Mouse (Mus musculus) embryonic facial prominence, embryonic 10.5 days (tissue): ENCODE data around the gene Tmem104. TPM values are rescaled to one million over a fixed set of nuclear protein-coding genes. Genes with fewer than 3 reads are reported as not detected.
A peak's percentile ranks its signal among the peaks of the same experiment; 100 is the strongest.

ENCODE experiments used
- DNase-seq: peaks from one replicate; pipeline ENCODE4 v3.0.0-alpha.2; 2017; ENCODE audit warnings: low spot score
- H3K27ac ChIP-seq: fragments of 300-500 bp; sonication (generic); replicated peaks from 2 replicates; pipeline ENCODE4 v1.5.1; 2016; ENCODE audit warnings: mild to moderate bottlenecking
- H3K27me3 ChIP-seq: fragments of 300-500 bp; sonication (generic); replicated peaks from 2 replicates; pipeline ENCODE4 v1.6.1; 2016; ENCODE audit warnings: low read depth, mild to moderate bottlenecking; ENCODE audit not compliant: poor library complexity, severe bottlenecking
- H3K36me3 ChIP-seq: fragments of 300-500 bp; sonication (generic); replicated peaks from 2 replicates; pipeline ENCODE4 v1.6.1; 2016; ENCODE audit warnings: mild to moderate bottlenecking, moderate library complexity
- H3K4me1 ChIP-seq: fragments of 300-500 bp; sonication (generic); 2 replicates; pipeline ENCODE4 v1.6.1; 2016
- H3K4me3 ChIP-seq: fragments of 300-500 bp; sonication (generic); 2 replicates; pipeline ENCODE4 v1.5.1; 2016; ENCODE audit warnings: mild to moderate bottlenecking, moderate library complexity
- H3K9me3 ChIP-seq: fragments of 300-500 bp; sonication (generic); 2 replicates; pipeline ENCODE4 v1.6.1; 2016; ENCODE audit warnings: mild to moderate bottlenecking
- WGBS: fragments of 180-500 bp; shearing (Covaris S2); methylation state at CpG from one replicate; pipeline ENCODE4 v1.1.7; 2016; 5-methylcytosine and 5-hydroxymethylcytosine counted together
- polyA plus RNA-seq: library from polyadenylated mRNA; unstranded; fragments of >200 nt; fragmentation: Nextera tagmentation; extraction: Ambion mirVana; gene quantifications from 2 replicates; pipeline ENCODE4 v1.2.1, GENCODE M21; 2016

Gene Tmem104
- 10.1 and 10.3 TPM in 2 replicates for polyA plus RNA-seq

- H3K27ac ChIP-seq: peak within 1 kb of the TSS; percentile 81
- WGBS: under 1% methylated on average over 39 of the region's 39 CpGs
- DNase-seq: peak; percentile 100
Measured at GRCm38 (mm10) chr11:115187224-115187639, at the start of gene Tmem104. Gene Tmem104, plus strand, starts transcription at chr11:115187487.

GRCm38 (mm10) chr11:115138597-115139262 is 48.6 kb upstream of the Tmem104 start:
- Histone ChIP-seq H3K4me1 (no peaks in the 10 kb centered on the region), H3K4me3 (no peak overlapping the region), H3K27me3 (no peaks in the 10 kb centered on the region), H3K36me3 (no peaks in the 10 kb centered on the region), H3K27ac (no peak overlapping the region), H3K9me3 (no peaks in the 10 kb centered on the region)
- DNase-seq: no peak
- WGBS: 83% methylated on average over 5 of the region's 5 CpGs

More at GRCm38 (mm10) chr11:115187224-115187639, at the start of gene Tmem104:
- peak within 1 kb of the TSS; percentile 69 for H3K4me3 ChIP-seq
- no peaks in the 10 kb centered on the region for H3K9me3 ChIP-seq
- H3K36me3 ChIP-seq: peaks cover 16% of the 10 kb centered on the region
- H3K4me1 ChIP-seq: peaks cover 37% of the 10 kb centered on the region
- H3K27me3 ChIP-seq: no peaks in the 10 kb centered on the region

- Histone ChIP-seq H3K27me3 (no peaks in the 10 kb centered on the region), H3K4me3 (no peak overlapping the region), H3K36me3 (no peaks in the 10 kb centered on the region), H3K4me1 (no peaks in the 10 kb centered on the region), H3K9me3 (no peaks in the 10 kb centered on the region), H3K27ac (no peak overlapping the region)
- 90% methylated on average over 2 of the region's 2 CpGs for WGBS
- DNase-seq: no peak
Measured at GRCm38 (mm10) chr11:115141970-115142369, 45.3 kb upstream of the Tmem104 start.

GRCm38 (mm10) chr11:115147813-115148212 is 39.5 kb upstream of the Tmem104 start:
- Histone ChIP-seq H3K27me3 (peaks cover 15% of the 10 kb centered on the region), H3K4me3 (no peak overlapping the region), H3K36me3 (no peaks in the 10 kb centered on the region), H3K4me1 (peaks cover 16% of the 10 kb centered on the region), H3K27ac (no peak overlapping the region), H3K9me3 (0 out of 2 replicates have a peak, but pooled peaks cover 3% of the 10 kb centered on the region)
- WGBS: 85% methylated on average over 4 of the region's 4 CpGs
- DNase-seq: no peak

GRCm38 (mm10) chr11:115150741-115151254 is 36.5 kb upstream of the Tmem104 start:
- WGBS: 83% methylated on average over 6 of the region's 6 CpGs

GRCm38 (mm10) chr11:115151755-115152429 is 35.4 kb upstream of the Tmem104 start:
- WGBS: 7% methylated on average over 15 of the region's 15 CpGs
- H3K27me3 ChIP-seq: peaks cover 56% of the 10 kb centered on the region
- peak; percentile 89 for DNase-seq
- H3K36me3 ChIP-seq: no peaks in the 10 kb centered on the region
- peaks cover 43% of the 10 kb centered on the region for H3K4me1 ChIP-seq
- peak overlapping the region; percentile 52 for H3K4me3 ChIP-seq
- peak overlapping the region; percentile 48; the same call in 1 of the 2 replicates for H3K27ac ChIP-seq
- 0 out of 2 replicates have a peak, but pooled peaks cover 3% of the 10 kb centered on the region for H3K9me3 ChIP-seq

More at GRCm38 (mm10) chr11:115150741-115151254, 36.5 kb upstream of the Tmem104 start:
- H3K4me3 ChIP-seq: no peak overlapping the region
- H3K27ac ChIP-seq: no peak overlapping the region
- peaks cover 45% of the 10 kb centered on the region for H3K27me3 ChIP-seq
- 0 out of 2 replicates have a peak, but pooled peaks cover 3% of the 10 kb centered on the region for H3K9me3 ChIP-seq
- H3K36me3 ChIP-seq: no peaks in the 10 kb centered on the region
- H3K4me1 ChIP-seq: peaks cover 42% of the 10 kb centered on the region
- no peak for DNase-seq

- peaks cover 68% of the 10 kb centered on the region for H3K27me3 ChIP-seq
- H3K4me3 ChIP-seq: no peak overlapping the region
- WGBS: 73% methylated on average over 9 of the region's 9 CpGs
- peaks cover 51% of the 10 kb centered on the region for H3K4me1 ChIP-seq
- no peak overlapping the region for H3K27ac ChIP-seq
- H3K9me3 ChIP-seq: 0 out of 2 replicates have a peak, but pooled peaks cover 3% of the 10 kb centered on the region
- DNase-seq: no peak
- no peaks in the 10 kb centered on the region for H3K36me3 ChIP-seq
Measured at GRCm38 (mm10) chr11:115153088-115153487, 34.2 kb upstream of the Tmem104 start.

GRCm38 (mm10) chr11:115153699-115154292 is 33.5 kb upstream of the Tmem104 start:
- Histone ChIP-seq H3K36me3 (no peaks in the 10 kb centered on the region), H3K27ac (no peak overlapping the region), H3K4me1 (peaks cover 58% of the 10 kb centered on the region), H3K27me3 (peaks cover 71% of the 10 kb centered on the region), H3K9me3 (0 out of 2 replicates have a peak, but pooled peaks cover 3% of the 10 kb centered on the region), H3K4me3 (peak overlapping the region; percentile 50)
- under 1% methylated on average over 35 of the region's 35 CpGs for WGBS
- peak; percentile 88 for DNase-seq

GRCm38 (mm10) chr11:115155053-115155634 is 32.1 kb upstream of the Tmem104 start:
- no peak for DNase-seq
- peaks cover 60% of the 10 kb centered on the region for H3K4me1 ChIP-seq
- no peak overlapping the region for H3K4me3 ChIP-seq
- H3K36me3 ChIP-seq: no peaks in the 10 kb centered on the region
- 8% methylated on average over 5 of the region's 5 CpGs for WGBS
- H3K27me3 ChIP-seq: peaks cover 78% of the 10 kb centered on the region
- no peak overlapping the region for H3K27ac ChIP-seq
- 0 out of 2 replicates have a peak, but pooled peaks cover 4% of the 10 kb centered on the region for H3K9me3 ChIP-seq

- peaks cover 64% of the 10 kb centered on the region for H3K4me1 ChIP-seq
- H3K36me3 ChIP-seq: no peaks in the 10 kb centered on the region
- H3K4me3 ChIP-seq: 0 out of 2 replicates have a peak overlapping the region, but pooled peaks have one; percentile 11
- H3K9me3 ChIP-seq: 0 out of 2 replicates have a peak, but pooled peaks cover 4% of the 10 kb centered on the region
- 31% methylated on average over 12 of the region's 12 CpGs for WGBS
- DNase-seq: no peak
- H3K27me3 ChIP-seq: peaks cover 88% of the 10 kb centered on the region
- H3K27ac ChIP-seq: peak overlapping the region; percentile 70
Measured at GRCm38 (mm10) chr11:115157933-115158719, 29.2 kb upstream of the Tmem104 start.

GRCm38 (mm10) chr11:115160016-115160797 is 27.1 kb upstream of the Tmem104 start:
- peak; percentile 68 for DNase-seq
- Histone ChIP-seq H3K9me3 (0 out of 2 replicates have a peak, but pooled peaks cover 4% of the 10 kb centered on the region), H3K36me3 (no peaks in the 10 kb centered on the region), H3K4me3 (0 out of 2 replicates have a peak overlapping the region, but pooled peaks have one; percentile 2), H3K27ac (no peak overlapping the region), H3K27me3 (peaks cover 88% of the 10 kb centered on the region), H3K4me1 (peaks cover 64% of the 10 kb centered on the region)
- 55% methylated on average over 11 of the region's 11 CpGs for WGBS
